Mouse (Mus musculus) liver, adult 2 months (tissue): ENCODE data around the gene Negr1. TPM values are rescaled to one million over a fixed set of nuclear protein-coding genes. Genes with fewer than 3 reads are reported as not detected.

Source experiments
- DNase-seq: peaks from one replicate; pipeline ENCODE4 v3.0.0-alpha.2; 2011; ENCODE audit warnings: low read depth, low spot score; ENCODE audit errors: extremely low read depth
- H3K27ac ChIP-seq: fragments of 200-500 bp; replicated peaks from 2 replicates; pipeline ENCODE4 v1.5.1; 2012; ENCODE audit warnings: low read depth, mild to moderate bottlenecking, control low read depth, inconsistent platforms, low read length; ENCODE audit not compliant: insufficient read depth
- H3K27me3 ChIP-seq: fragments of 200-500 bp; 2 replicates; pipeline ENCODE4 v1.6.1; 2012; ENCODE audit warnings: mild to moderate bottlenecking, moderate library complexity, low read length, inconsistent platforms; ENCODE audit not compliant: control insufficient read depth, insufficient read depth
- H3K36me3 ChIP-seq: fragments of 200-500 bp; 2 replicates; pipeline ENCODE4 v1.6.1; 2012; ENCODE audit warnings: low read length, inconsistent platforms; ENCODE audit not compliant: control insufficient read depth, insufficient read depth
- H3K4me1 ChIP-seq: fragments of 200-500 bp; 2 replicates; pipeline ENCODE4 v1.6.1; 2011; ENCODE audit warnings: low read length; ENCODE audit not compliant: control insufficient read depth, insufficient read depth
- H3K4me3 ChIP-seq: fragments of 200-500 bp; 2 replicates; pipeline ENCODE4 v1.5.1; 2011; ENCODE audit warnings: low read depth, mild to moderate bottlenecking, control low read depth, low read length, moderate library complexity; ENCODE audit not compliant: insufficient read depth
- H3K79me2 ChIP-seq: fragments of 200-500 bp; 2 replicates; pipeline ENCODE4 v1.6.1; 2012; ENCODE audit warnings: inconsistent platforms, mild to moderate bottlenecking, low read length, moderate library complexity; ENCODE audit not compliant: control insufficient read depth, insufficient read depth
- H3K9ac ChIP-seq: fragments of 200-500 bp; 2 replicates; pipeline ENCODE4 v1.6.1; 2012; ENCODE audit warnings: low read depth, mild to moderate bottlenecking, control low read depth, inconsistent platforms, low read length
- CTCF ChIP-seq: fragments of 200-500 bp; IDR thresholded peaks from 2 replicates; pipeline ENCODE4 v1.5.1; 2011; ENCODE audit warnings: low read depth, low read length, control low read depth
- POLR2A ChIP-seq: fragments of 200-500 bp; IDR thresholded peaks from 2 replicates; pipeline ENCODE4 v1.6.1; 2011; ENCODE audit warnings: low read length, control low read depth; ENCODE audit not compliant: insufficient read depth; ENCODE audit errors: extremely low read depth
- whole genome bisulfite sequencing: fragments of 180-500 bp; shearing (Covaris S2); methylation state at CpG from one replicate; pipeline ENCODE4 v1.1.7; 2018; 5-methylcytosine and 5-hydroxymethylcytosine counted together
- polyA plus RNA-seq: library from polyadenylated mRNA; depleted of rRNA; stranded (reverse); fragments of >200 nt; gene quantifications from 2 replicates; pipeline ENCODE4 v1.2.3, GENCODE M21; 2012
- total RNA-seq: library from RNA; depleted of rRNA; stranded (reverse); fragments of >200 nt; gene quantifications from 2 replicates; pipeline ENCODE4 v1.2.3, GENCODE M21; 2014

Negr1 gene
- total and polyA plus RNA-seq, 2 experiments: 0.09 TPM; not detected in 1

DNA sequence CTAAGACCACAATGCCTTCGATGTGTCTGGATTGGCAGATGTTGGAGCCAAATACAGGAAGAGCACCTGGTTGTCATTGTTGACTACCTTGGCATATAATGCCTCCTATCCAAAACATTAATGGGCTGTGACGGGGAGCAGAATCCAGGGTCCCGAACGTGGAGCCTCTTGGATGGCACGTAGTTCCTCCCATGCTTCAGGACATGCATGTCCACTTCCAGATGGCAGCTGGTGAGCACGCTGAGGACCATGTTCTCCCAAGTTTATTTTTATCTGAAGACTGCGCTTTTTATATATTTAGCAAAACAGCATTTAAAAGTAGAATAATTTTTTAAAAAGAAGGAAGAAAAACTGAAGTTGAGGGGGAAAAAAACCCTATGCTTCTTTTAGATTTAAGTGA lies 231.1 kb downstream of the Negr1 start:
- no peak overlapping the region for H3K4me3 ChIP-seq
- no peak for TF ChIP-seq POLR2A
- TF ChIP-seq CTCF: no peak
- H3K27me3 ChIP-seq: no peaks in the 10 kb centered on the region
- H3K79me2 ChIP-seq: no peaks in the 10 kb centered on the region
- no peak overlapping the region for H3K27ac ChIP-seq
- peaks cover 1% of the 10 kb centered on the region; the same call in 1 of the 2 replicates for H3K4me1 ChIP-seq
- no peak for DNase-seq
- 93% methylated on average over 7 of the region's 7 CpGs for WGBS
- H3K36me3 ChIP-seq: no peaks in the 10 kb centered on the region
- H3K9ac ChIP-seq: no peak overlapping the region

DNA sequence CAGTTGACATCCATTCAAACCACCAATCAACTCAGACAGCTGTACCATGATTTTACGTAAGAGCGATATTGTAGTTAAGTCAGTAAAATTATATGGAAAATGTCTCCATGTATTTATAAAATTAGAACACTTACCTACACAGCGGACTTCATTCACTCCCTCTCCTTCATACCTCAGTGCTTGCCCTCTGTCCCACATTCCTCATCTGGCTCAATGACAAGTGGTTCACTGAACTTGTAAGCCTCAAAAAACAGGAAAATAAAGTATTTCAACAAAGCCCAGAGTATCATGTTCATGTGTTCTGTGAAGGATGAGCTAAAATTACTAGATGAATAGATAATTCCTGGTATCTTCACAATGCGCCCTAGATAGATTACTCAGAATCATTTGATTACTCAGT lies 232.5 kb downstream of the Negr1 start:
- no peak for TF ChIP-seq CTCF
- Histone ChIP-seq H3K36me3 (no peaks in the 10 kb centered on the region), H3K27me3 (no peaks in the 10 kb centered on the region), H3K4me1 (peaks cover 1% of the 10 kb centered on the region; the same call in 1 of the 2 replicates), H3K27ac (no peak overlapping the region), H3K9ac (no peak overlapping the region), H3K4me3 (no peak overlapping the region), H3K79me2 (no peaks in the 10 kb centered on the region)
- peak; percentile 22 for DNase-seq
- 69% methylated on average over 4 of the region's 4 CpGs for WGBS

DNA sequence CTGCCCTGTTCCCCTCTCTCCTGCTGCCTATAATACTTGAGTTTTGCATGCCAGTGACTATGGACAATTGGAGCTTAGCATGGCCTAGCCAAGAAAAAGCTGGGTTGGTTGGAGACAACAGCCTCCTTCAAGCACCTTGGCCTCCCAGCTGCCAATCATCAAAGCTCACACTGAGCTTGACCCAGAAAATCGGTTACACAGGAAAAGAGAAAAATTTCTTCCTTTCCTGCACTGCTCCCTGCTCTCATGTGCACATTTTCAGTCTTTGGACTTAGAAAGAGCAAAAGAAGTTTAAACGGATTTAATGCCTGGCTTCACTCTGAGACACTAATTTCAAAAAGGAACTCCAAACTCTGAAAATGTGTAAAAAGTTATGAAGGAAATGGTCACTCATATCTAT lies 233.0 kb downstream of the Negr1 start:
- no peaks in the 10 kb centered on the region for H3K27me3 ChIP-seq
- no peak for TF ChIP-seq CTCF
- no peak for TF ChIP-seq POLR2A
- no peaks in the 10 kb centered on the region for H3K36me3 ChIP-seq
- H3K9ac ChIP-seq: no peak overlapping the region
- H3K4me3 ChIP-seq: no peak overlapping the region
- no peak for DNase-seq
- 52% methylated on average over 2 of the region's 2 CpGs for WGBS
- no peaks in the 10 kb centered on the region for H3K79me2 ChIP-seq
- H3K4me1 ChIP-seq: peaks cover 1% of the 10 kb centered on the region; the same call in 1 of the 2 replicates
- H3K27ac ChIP-seq: no peak overlapping the region

DNA sequence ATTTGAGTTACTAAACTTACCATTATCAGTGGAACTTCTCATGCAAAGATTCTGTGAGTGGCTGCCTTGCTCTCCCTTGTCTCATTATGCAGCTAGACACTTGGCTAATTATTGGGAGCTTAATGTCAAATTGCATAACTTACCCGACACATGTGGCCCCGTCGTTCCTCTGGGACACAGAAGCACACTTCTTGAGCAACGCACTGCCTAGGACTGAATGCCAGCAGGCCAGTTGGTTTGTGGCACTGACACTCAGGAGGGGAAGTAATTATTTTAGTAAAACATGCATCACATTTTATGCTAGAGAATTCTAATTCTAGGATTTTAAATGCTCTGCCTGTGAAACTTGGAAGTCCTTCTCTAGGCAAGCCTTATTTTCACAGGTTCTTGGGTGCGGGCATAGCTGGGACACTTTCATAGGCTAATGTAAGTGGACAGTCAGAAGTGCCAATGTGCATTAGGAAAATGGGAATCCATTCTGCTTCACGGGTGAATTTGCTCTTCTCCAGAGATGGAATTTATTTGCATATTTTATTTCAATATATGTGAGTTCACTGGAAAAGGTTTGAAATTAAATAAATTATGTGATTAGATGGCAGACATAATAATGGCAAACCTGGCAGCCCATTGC lies 234.6 kb downstream of the Negr1 start:
- H3K36me3 ChIP-seq: no peaks in the 10 kb centered on the region
- DNase-seq: no peak
- no peak overlapping the region for H3K9ac ChIP-seq
- H3K27me3 ChIP-seq: no peaks in the 10 kb centered on the region
- TF ChIP-seq POLR2A (no peak), CTCF (no peak)
- no peaks in the 10 kb centered on the region for H3K79me2 ChIP-seq
- H3K4me3 ChIP-seq: no peak overlapping the region
- H3K4me1 ChIP-seq: peaks cover 1% of the 10 kb centered on the region; the same call in 1 of the 2 replicates
- H3K27ac ChIP-seq: no peak overlapping the region
- WGBS: 71% methylated on average over 6 of the region's 6 CpGs

DNA sequence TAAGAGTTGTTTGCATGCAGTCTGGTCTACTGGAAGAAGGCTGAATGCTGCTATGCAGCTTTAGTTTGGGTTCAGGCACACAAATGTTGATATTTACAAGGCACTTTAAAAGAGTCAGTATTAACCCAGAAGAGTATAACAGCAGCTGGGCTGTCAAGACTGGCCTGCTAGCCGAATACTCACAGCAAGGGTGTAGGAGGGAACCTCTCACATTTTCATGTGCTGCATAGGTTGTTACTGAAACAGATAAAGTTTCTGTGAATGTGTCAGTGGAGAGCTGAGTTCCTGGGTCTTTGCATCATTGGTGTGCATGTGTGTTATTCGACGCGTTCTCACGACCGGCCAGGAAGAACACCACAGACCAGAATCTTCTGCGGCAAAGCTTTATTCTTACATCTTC lies 237.6 kb downstream of the Negr1 start:
- Histone ChIP-seq H3K27ac (no peak overlapping the region), H3K4me3 (no peak overlapping the region), H3K9ac (no peak overlapping the region), H3K79me2 (no peaks in the 10 kb centered on the region), H3K27me3 (no peaks in the 10 kb centered on the region), H3K36me3 (no peaks in the 10 kb centered on the region), H3K4me1 (no peaks in the 10 kb centered on the region)
- WGBS: 94% methylated on average over 7 of the region's 7 CpGs
- no peak for DNase-seq
- no peak for TF ChIP-seq POLR2A
- no peak for TF ChIP-seq CTCF

DNA sequence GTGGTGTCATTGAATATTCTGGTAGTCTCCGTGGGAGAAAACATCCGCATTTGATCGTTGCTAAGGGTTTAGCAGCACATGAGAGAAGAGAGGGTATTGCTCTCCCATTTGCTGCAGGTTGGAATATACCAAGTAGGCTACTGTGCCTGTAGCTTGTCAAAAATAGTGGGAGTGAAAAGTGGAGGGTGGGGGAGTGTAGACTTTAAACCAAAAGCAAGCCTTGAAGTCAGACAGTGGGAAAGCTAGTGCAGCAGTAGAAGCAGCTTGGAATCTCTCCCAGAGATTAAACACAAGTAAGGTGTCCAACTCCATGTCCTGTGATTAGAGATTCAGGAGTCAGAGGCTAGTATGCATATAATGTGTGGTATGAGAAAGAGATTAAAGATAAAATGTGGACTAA lies 248.2 kb downstream of the Negr1 start:
- Histone ChIP-seq H3K27ac (no peak overlapping the region), H3K4me1 (no peaks in the 10 kb centered on the region), H3K27me3 (no peaks in the 10 kb centered on the region), H3K79me2 (no peaks in the 10 kb centered on the region), H3K4me3 (no peak overlapping the region), H3K36me3 (no peaks in the 10 kb centered on the region), H3K9ac (no peak overlapping the region)
- WGBS: 87% methylated on average over 3 of the region's 3 CpGs
- no peak for DNase-seq
- TF ChIP-seq POLR2A (no peak), CTCF (no peak)
